Mouse (Mus musculus) urinary bladder, adult 18-20 months (tissue): ENCODE results near the gene Ubap2.
A peak's percentile ranks its signal among the peaks of the same experiment; 100 is the strongest.

ENCODE experiments used
- DNase-seq, 2 experiments: peaks; one replicate each; pipeline ENCODE4 v3.0.0; 2022; ENCODE audit warnings: low spot score in 2 of 2, mixed read lengths in 2 of 2

Ubap2 gene

DNA sequence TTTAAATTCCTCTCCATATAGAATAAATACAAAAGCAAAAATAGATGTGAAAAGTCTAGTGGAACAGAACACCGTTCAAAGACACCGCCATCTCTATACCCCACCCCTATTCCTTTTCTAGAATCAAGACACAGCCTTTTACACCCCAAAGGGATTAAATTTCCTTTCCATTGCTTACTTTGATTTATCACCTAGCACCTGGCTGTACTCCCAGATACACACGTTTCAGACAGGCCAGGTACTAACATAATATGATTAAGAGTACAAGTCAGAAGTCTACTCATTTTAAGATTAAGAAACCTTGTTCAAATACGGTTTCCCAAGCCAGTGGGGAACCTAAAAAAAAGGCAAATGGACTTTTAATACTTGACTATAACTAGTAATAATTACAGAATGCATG, 8.6 kb downstream of the Ubap2 start:
- no peak for DNase-seq

DNA sequence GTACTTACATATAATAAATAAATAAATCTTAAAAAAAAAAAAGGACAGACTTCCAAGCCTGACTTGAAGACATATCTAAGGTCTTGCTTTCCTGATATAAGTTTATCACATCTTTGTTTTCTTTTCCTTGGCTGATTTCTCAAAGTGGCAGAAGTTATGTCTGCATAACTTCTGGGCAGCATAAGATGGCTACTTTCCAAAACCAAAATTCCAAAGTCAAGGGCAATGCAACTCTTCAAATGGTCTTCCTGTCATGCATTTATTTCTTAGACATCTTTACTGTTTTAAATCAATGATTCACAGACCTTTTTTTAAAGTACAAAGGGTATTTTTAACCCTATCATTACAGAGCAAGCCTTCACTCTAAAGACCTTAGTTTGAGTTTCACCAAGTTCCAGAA, 14.3 kb downstream of the Ubap2 start:
- DNase-seq = no peak

DNA sequence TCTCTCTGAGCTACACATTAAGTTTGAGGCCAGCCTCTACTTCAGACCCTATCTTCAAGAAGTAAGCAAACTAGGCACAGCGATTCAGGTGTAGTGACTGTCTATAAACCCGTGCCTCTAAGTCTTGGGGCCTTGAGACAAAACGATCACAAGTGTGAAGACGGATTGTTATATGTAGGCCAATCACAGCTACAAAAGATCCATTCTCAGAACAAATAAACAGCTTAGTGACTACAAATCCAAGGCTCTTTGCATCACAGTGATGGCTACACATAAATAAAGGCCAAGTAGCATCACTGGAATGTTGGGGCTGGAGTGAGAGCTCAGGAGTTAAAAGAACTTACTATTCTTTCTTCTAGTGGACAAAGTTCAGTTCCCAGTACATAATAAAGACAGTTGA, 15.9 kb downstream of the Ubap2 start:
- no peak for DNase-seq

DNA sequence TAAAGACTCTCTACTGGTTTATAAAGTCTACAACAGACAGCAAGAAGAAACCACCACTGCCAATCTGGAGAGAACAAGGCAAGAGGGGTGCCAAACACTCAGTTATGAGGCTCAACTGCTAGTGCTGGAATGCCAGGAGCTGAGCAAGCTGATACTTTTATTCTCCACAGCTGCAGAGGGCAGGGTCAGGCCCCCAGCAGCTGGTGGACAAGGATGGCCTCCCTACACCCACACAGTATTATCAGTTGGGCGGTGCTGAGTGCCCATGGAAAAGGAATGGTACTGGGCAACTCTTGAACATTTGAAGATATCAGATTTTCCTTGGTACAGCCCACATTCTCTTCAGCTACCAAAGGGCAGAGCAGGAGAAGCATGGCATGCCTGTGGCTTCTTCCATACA, 17.2 kb downstream of the Ubap2 start:
- DNase-seq = no peak

DNA sequence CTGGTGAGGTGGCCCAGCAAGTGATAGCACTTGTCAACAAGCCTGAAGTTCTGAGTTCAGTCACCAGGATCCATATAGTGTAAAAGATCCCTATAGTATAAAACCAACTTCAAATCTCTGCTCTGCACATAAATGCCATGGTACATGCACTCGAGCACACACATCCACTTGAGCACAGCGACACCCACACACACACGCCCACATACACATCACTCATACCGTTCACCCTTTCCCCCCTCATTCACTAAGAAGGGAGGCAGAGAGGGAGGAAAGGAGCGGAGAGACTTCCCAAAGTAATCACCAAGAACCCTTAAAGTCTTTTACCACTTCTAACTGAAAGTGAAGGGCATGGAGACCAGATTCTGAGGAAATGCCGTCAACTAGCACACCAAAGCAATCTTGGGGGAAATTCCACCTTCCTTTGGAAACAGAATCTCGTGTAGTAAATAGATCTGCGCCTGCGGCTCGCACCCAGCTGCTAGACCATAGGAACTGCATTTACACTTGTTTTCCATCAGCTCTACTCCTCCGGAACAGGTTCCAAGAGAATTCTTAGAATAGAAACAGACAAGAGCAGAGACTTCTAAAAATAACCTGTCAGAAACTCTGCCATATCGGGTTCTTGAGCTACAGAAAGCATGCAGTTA, 19.3 kb downstream of the Ubap2 start:
- no peak for DNase-seq

DNA sequence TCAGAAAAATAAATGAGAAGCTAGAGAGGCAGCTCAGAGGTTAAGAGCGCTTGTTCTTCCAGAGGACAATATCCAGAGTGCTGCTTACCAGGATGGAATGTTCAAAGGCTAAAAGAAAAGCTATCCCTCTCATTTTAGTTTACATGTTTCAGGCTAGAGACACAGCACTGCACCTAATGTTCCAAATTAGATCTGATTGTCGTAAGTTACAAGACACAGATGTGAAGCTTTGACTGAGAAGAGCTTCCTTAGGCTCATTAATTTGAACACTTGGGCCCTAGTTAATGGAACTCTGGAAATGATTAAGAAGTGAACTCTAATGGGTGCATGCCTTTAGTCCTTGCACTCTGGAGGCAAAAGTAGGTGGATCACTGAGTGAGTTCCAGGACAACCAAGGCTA, 21.2 kb downstream of the Ubap2 start:
- DNase-seq = no peak

GRCm38 (mm10) chr4:41245408-41245807, 29.5 kb downstream of the Ubap2 start:
- DNase-seq = no peak

DNA sequence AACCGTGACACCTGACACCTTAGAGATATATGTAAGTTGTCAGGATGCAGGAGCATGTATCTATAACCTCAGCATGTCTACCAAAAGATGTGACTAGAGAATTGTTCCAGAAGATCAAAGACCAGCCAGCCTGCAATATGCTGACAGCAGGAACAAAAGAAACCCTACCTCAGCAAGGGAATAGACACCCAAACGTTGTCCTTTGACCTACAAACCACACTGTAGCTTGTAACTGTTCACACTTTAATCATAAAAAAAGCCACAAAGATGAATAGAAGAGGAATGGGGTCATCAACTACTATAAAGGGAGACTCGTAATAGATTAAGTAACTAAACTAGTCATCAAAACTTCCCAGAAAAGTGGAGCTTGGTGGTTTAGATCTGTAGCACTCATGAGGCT, 34.0 kb downstream of the Ubap2 start:
- no peak for DNase-seq

- DNase-seq = no peak
Observed at GRCm38 (mm10) chr4:41235621-41236020, 39.3 kb downstream of the Ubap2 start.

DNA sequence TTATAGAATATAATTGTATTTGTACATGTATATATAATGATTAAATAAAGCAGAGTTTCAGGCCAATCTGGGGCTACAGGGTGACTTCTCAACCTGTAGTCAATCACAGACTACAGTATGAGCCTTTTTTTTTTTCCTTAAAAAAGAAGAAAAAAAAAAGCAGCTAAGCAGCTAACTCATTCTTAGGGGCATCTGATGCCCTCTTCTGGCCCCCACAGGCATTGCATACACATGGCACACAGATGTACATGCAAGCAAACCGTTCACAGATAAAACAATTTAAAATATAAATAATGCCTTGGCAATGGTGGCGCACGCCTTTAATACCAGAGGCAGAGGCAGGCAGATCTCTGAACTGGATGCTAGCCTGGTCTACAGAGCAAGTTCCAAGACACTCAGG, 48.6 kb downstream of the Ubap2 start:
- peak in 1 of 2 experiments; percentile 18 for DNase-seq

DNA sequence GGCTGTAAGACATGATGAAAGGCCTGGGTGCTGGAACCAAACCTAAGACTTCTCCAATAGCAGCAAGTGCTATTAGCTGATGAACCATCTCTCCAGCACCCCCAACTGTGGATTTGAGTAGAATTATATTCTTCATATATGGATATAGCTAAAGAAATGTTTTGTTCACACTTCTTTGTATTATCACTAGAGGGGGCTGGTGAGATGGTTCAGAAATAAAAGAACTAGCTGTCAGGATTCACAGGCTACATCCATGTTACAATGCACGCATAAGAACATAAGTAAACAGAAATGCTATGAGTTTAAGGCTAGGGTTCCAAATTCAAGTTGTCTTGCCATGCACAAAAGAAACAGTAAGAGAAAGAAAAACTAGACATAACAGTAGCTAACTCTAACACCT, 49.5 kb downstream of the Ubap2 start:
- DNase-seq = no peak

DNA sequence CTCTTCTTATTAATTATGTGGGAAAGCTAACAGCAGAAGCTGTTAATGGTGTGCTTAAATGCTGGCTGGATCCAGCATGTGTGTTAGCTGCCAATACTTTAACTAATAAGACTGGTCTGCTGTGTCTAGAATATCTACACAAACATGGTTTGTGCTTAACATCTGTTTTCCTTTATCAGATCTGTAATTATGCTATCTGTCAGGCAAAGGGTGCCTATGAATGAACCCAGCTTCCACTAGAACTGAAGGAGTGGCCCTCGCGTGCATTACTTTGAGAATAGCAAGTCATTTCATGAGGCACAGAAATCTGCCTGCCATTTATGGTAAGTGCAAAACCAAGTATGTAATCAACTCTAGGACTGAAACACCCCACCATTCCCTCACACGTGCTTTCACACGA, 66.9 kb downstream of the Ubap2 start:
- DNase-seq = no peak

- DNase-seq = no peak
Observed at GRCm38 (mm10) chr4:41205751-41206150, 69.2 kb downstream of the Ubap2 start.

GRCm38 (mm10) chr4:41202135-41202534, 72.8 kb downstream of the Ubap2 start:
- DNase-seq = no peak

DNA sequence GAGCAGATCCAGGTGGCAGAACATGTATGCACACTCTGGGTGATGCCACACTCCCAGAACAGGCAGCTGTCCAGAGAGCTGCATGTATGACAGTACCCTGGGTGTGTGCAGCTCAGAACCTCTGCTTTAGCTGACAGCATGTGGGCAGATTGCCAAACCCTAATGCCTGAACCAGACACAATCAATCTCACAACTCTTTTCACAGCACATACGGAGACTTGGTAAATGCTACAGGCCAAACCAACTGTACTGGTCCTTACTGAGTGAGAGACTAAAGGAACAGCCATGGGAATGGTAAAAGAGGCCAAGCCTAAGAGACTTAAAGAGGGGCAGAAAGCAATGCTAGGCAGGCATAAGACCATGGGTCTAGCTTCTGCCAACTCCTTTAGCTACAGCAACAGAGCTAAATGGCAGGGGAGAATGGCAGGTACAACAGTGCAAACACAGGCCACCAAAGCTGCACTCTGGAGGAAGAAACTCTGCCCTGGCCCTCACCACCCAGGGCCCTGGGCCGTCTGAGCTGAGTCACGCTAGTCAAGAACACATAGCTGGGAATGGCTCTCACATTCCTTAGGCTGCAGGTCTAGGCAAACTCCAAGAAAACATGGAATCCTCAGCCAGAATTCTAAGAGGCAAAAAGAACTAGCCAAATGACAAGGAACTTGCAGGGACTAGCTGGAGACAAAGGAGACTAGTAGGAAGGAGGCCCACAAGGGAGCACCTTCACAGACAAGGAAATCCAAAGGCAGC, 77.9 kb downstream of the Ubap2 start:
- DNase-seq = no peak

DNA sequence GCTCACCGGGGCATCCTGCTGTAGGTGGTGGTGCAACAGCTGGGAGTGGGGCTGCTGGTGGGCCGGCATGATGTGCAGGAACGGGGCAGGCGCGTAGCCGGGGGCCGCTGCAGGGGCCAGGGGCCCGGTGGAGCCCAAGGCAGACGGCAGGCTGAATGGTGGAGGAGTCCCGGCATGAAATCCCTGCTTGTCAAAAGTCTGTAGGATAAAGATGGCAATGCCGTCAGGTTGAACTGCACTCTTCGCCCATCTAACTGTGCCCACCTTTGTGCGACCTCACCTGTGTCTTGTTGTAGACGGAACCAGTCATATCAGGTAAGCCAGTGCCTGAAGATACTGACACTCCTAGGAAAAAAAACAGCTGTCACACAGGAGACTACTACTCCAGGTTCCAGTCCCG, 79.6 kb downstream of the Ubap2 start:
- no peak for DNase-seq

- no peak for DNase-seq
Observed at GRCm38 (mm10) chr4:41192544-41193512, 82.1 kb downstream of the Ubap2 start.

DNA sequence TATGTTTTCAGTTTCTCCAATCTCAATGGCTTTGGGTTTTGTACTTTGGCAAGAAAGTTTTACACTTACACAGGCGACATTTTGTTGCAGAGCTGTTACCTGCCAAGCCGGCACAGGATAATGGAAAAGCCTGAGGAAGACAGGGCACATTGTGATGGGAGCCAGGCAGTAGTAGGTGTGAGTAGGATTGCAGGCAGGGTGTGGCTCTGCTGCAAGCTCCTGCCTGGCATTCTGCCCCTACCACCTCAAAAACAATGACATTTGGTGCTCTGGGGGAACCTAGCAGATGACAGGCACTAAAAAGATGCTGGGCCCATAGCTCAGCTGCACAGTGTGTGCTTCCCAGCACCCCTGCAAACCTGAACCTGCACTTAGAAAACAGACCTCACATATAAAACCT, 85.1 kb downstream of the Ubap2 start:
- no peak for DNase-seq

DNA sequence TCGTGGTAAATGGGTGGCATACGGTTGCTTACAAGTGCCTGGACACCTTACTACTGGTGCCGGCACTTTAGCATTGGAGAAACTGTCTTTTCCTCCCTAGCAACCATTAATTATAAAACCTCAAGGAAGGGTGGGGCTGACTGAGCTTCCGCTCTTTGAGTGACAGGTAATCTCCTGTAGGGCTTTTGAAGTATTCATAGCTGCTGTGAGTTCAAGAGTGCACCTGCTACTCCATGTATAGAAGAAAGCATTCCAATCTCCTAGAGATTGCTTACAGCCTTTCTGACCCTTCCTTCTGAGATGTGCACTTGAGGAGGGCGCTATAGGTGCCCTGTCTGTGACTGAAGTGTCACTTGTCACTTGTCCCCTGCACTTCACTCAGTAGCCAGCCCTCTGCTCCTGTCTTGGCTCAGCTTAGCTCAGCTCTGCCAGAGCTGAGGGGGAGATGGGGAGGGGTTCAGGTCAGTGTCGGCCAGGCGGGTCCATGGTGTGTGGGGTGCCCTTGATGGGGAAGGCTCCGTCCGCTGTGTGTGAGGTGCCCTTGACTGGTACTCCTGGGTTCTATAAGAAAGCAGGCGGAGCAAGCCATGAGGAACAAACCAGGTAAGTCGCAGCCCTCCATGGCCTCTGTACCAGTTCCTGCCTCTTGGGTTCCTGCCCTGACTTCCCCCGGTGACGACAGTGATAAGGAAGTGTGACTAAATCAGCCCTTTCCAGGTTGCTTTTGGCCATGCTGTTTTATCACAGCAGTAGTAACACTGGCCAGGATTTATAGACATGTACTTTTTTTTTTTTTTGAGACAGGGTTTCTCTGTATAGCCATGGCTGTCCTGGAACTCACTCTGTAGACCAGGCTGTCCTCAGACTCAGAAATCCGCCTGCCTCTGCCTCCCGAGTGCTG, 94.9 kb downstream of the Ubap2 start:
- no peak for DNase-seq

- DNase-seq = no peak
Observed at GRCm38 (mm10) chr4:41174631-41175030, 100.3 kb downstream of the Ubap2 start.

GRCm38 (mm10) chr4:41170970-41171369, 104.0 kb downstream of the Ubap2 start:
- no peak for DNase-seq
